Mouse (Mus musculus) forebrain, embryonic 13.5 days (tissue): ENCODE measurements at regions not wholly inside any gene's neighbourhood (a gene's known extent, or its start where the extent isn't known, plus 50 kb on each side); places are given as distances from the start of the nearest gene placed in this dataset.
"Not testable (repeated sequence)": the region's sequence is repeated elsewhere in the genome, so short reads cannot be mapped to it uniquely, and the experiment has no call there.

ENCODE experiments used
- ATAC-seq: fragments of 200-750 bp; cut with Nextera tagmentation; 2 replicates; pipeline ENCODE4 v1.8.0; 2017
- H3K27ac ChIP-seq: fragments of 300-500 bp; sonication (generic); 2 replicates; pipeline ENCODE4 v1.5.1; 2015; ENCODE audit warnings: inconsistent platforms, mild to moderate bottlenecking, moderate library complexity
- H3K27me3 ChIP-seq: fragments of 300-500 bp; sonication (generic); 2 replicates; pipeline ENCODE4 v1.6.1; 2015; ENCODE audit warnings: mild to moderate bottlenecking, inconsistent platforms
- H3K36me3 ChIP-seq: fragments of 300-500 bp; sonication (generic); 2 replicates; pipeline ENCODE4 v1.6.1; 2015; ENCODE audit warnings: mild to moderate bottlenecking, inconsistent platforms; ENCODE audit not compliant: poor library complexity, severe bottlenecking
- H3K4me1 ChIP-seq: fragments of 300-500 bp; sonication (generic); 2 replicates; pipeline ENCODE4 v1.6.1; 2015; ENCODE audit warnings: inconsistent platforms
- H3K4me2 ChIP-seq: fragments of 300-500 bp; sonication (generic); 2 replicates; pipeline ENCODE4 v1.6.1; 2015; ENCODE audit warnings: inconsistent platforms, mild to moderate bottlenecking, moderate library complexity
- H3K4me3 ChIP-seq: fragments of 300-500 bp; sonication (generic); 2 replicates; pipeline ENCODE4 v1.5.1; 2015; ENCODE audit warnings: mild to moderate bottlenecking, inconsistent platforms
- H3K9ac ChIP-seq: fragments of 300-500 bp; sonication (generic); 2 replicates; pipeline ENCODE4 v1.6.1; 2015; ENCODE audit warnings: mild to moderate bottlenecking, inconsistent platforms
- H3K9me3 ChIP-seq: fragments of 300-500 bp; sonication (generic); replicated peaks from 2 replicates; pipeline ENCODE4 v1.6.1; 2016; ENCODE audit warnings: inconsistent platforms
- WGBS: fragments of 180-500 bp; shearing (Covaris S2); methylation state at CpG from one replicate; pipeline ENCODE4 v1.1.7; 2015; 5-methylcytosine and 5-hydroxymethylcytosine counted together

DNA sequence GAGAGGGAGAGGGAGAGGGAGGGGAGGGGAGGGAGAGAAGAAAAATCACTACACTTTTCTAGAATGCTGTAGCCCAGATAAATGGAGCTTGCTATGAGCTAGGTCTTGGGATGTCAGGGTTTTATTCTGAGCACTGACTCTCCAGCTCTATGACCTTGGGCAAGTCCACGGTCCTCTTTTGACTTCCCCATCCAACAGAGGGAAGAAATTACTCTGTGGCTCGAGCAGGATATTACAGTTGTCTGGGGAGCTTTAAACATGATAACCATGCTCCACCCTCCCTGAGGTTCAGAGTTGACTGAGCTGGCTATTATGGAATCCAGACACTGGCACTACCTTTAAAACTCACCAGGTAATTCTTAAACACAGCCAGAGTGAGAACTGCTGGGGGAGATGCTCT lies 112.6 kb upstream of the Klf4 start:
- WGBS = 78% methylated on average over 2 of the region's 2 CpGs
- Histone ChIP-seq H3K4me3 (no peak overlapping the region), H3K36me3 (no peaks in the 10 kb centered on the region), H3K27ac (no peak overlapping the region), H3K4me1 (peaks cover 7% of the 10 kb centered on the region; the same call in 1 of the 2 replicates), H3K9ac (no peak overlapping the region), H3K9me3 (no peaks in the 10 kb centered on the region), H3K4me2 (no peak overlapping the region), H3K27me3 (no peaks in the 10 kb centered on the region)
- ATAC-seq = no peak

DNA sequence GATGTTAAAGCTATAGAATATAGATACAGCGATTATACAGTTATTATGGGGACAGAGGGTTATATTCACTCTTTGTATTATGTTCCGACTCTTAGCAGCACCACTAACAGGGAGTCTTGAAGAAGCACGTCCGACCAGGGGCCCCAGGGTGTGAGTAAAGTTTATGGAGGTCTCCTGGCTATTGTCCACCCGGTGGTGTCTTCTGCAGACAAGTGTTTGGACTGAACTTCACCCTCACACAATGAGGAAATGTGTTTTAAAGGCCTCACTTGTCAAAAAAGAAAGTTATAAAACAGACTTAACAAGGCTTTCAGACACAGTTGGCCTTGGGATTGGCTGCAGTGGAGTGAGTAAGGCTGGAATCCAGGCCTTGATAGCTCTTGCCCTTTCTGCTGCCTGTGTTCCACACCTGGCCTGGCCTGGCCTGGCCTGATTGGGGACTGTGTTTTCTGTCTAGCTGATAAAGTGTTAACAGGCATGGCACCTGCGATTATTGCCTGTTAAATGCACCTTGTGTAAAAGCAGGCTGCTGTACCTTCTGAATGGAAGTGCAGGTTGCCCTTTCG lies 102.8 kb upstream of the Klf4 start:
- Histone ChIP-seq H3K9ac (no peak overlapping the region), H3K4me1 (no peaks in the 10 kb centered on the region), H3K27ac (no peak overlapping the region), H3K4me3 (no peak overlapping the region), H3K36me3 (no peaks in the 10 kb centered on the region), H3K4me2 (no peak overlapping the region), H3K9me3 (no peaks in the 10 kb centered on the region), H3K27me3 (no peaks in the 10 kb centered on the region)
- ATAC-seq = no peak
- 84% methylated on average over 7 of the region's 7 CpGs for WGBS

- H3K4me1 ChIP-seq = no peaks in the 10 kb centered on the region
- no peak overlapping the region for H3K27ac ChIP-seq
- WGBS = 85% methylated on average over 1 of the region's 1 CpGs
- ATAC-seq = no peak
- H3K36me3 ChIP-seq = no peaks in the 10 kb centered on the region
- no peak overlapping the region for H3K4me2 ChIP-seq
- no peak overlapping the region for H3K9ac ChIP-seq
- H3K27me3 ChIP-seq = no peaks in the 10 kb centered on the region
- no peaks in the 10 kb centered on the region for H3K9me3 ChIP-seq
- H3K4me3 ChIP-seq = no peak overlapping the region
These were observed 98.9 kb upstream of the Klf4 start for GRCm38 (mm10) chr4:55631157-55631556.

GRCm38 (mm10) chr4:55630215-55630614 lies 97.9 kb upstream of the Klf4 start:
- 88% methylated on average over 4 of the region's 4 CpGs for WGBS
- not testable (repeated sequence) for H3K4me3 ChIP-seq, H3K9ac ChIP-seq, H3K27me3 ChIP-seq, H3K9me3 ChIP-seq, H3K4me1 ChIP-seq, ATAC-seq, H3K27ac ChIP-seq, H3K36me3 ChIP-seq, H3K4me2 ChIP-seq

- ATAC-seq = no peak
- Histone ChIP-seq H3K36me3 (no peaks in the 10 kb centered on the region), H3K27me3 (no peaks in the 10 kb centered on the region), H3K4me2 (no peak overlapping the region), H3K9me3 (no peaks in the 10 kb centered on the region), H3K4me1 (no peaks in the 10 kb centered on the region), H3K9ac (no peak overlapping the region), H3K27ac (no peak overlapping the region), H3K4me3 (no peak overlapping the region)
- 94% methylated on average over 9 of the region's 9 CpGs for WGBS
These were observed 92.5 kb upstream of the Klf4 start for GRCm38 (mm10) chr4:55624779-55625178.

DNA sequence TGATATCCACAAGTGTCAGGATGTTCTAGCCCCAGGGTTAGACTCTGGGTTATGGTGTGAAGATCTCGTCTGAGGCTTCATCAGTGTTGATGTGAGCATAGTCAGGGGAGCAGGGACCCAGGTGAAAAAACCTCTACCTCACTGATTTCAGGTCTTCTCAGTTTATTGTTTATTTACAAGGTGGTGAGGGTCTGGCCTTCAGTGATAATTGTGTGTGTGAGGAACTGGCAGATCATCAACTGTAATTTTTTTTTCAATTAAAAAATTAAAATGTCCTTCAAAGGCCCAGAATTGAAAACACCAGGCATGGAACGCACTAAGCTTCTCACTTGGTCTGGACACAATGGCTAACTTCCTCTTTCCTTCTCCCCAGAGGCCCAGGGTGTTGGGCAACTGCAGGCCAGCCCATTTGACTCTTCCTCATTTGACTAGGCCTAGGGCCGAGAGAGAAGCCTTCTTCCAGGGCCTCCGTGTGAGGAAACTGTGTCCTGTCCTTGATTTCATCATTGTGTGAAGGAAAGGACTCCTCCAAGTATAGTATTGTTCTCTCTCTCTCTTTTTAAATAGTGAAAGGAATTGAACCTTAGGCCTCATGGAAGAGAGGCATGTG lies 91.0 kb upstream of the Klf4 start:
- Histone ChIP-seq H3K27me3 (no peaks in the 10 kb centered on the region), H3K4me1 (no peaks in the 10 kb centered on the region), H3K9ac (no peak overlapping the region), H3K36me3 (no peaks in the 10 kb centered on the region), H3K4me3 (no peak overlapping the region), H3K9me3 (no peaks in the 10 kb centered on the region), H3K4me2 (no peak overlapping the region), H3K27ac (no peak overlapping the region)
- 82% methylated on average over 4 of the region's 4 CpGs for WGBS
- ATAC-seq = no peak

DNA sequence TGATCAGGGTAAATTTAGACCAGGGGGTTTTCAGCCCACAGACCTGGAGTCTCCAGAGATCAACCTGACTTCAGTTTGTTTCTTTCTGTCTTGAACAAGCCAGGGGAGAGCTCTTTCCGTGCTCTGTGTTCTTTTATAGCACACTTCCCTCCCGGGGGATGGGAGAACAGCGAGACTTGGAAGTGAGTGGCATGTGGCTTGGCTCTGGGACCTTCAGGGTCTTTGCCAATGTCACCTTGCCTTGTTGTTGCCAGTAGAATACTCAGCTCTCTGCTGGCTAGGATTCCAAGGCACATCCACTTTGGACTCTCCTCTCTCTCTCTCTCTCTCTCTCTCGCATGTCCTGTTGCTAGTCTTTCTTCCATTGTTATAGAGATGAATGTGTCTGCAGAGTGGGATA lies 90.4 kb upstream of the Klf4 start:
- Histone ChIP-seq H3K9me3 (no peaks in the 10 kb centered on the region), H3K4me2 (no peak overlapping the region), H3K27me3 (no peaks in the 10 kb centered on the region), H3K36me3 (no peaks in the 10 kb centered on the region), H3K9ac (no peak overlapping the region), H3K27ac (no peak overlapping the region), H3K4me3 (no peak overlapping the region), H3K4me1 (no peaks in the 10 kb centered on the region)
- WGBS = 96% methylated on average over 4 of the region's 4 CpGs
- ATAC-seq = no peak

DNA sequence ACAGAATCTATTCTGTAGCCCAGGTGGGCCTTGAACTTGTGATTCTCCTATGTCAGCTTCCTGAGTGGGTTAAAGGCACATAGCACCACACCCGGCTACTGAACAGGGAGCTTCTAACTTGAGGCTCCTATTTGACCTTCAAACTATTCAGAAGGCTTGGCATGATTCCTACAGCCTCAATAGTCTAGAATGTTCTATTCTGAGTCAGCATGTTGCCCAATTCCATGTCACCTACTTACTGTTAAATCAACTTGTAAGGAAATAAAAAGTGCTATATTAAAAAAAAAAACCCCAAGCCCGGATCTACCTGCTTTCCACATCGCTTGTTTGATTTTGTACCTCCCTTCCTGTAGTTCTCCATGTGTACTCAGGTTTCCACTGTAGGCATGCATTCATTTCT lies 87.6 kb upstream of the Klf4 start:
- H3K4me1 ChIP-seq = no peaks in the 10 kb centered on the region
- no peak overlapping the region for H3K27ac ChIP-seq
- no peaks in the 10 kb centered on the region for H3K36me3 ChIP-seq
- H3K4me2 ChIP-seq = no peak overlapping the region
- 89% methylated on average over 3 of the region's 3 CpGs for WGBS
- no peak for ATAC-seq
- no peak overlapping the region for H3K4me3 ChIP-seq
- no peaks in the 10 kb centered on the region for H3K9me3 ChIP-seq
- H3K27me3 ChIP-seq = no peaks in the 10 kb centered on the region
- H3K9ac ChIP-seq = no peak overlapping the region

DNA sequence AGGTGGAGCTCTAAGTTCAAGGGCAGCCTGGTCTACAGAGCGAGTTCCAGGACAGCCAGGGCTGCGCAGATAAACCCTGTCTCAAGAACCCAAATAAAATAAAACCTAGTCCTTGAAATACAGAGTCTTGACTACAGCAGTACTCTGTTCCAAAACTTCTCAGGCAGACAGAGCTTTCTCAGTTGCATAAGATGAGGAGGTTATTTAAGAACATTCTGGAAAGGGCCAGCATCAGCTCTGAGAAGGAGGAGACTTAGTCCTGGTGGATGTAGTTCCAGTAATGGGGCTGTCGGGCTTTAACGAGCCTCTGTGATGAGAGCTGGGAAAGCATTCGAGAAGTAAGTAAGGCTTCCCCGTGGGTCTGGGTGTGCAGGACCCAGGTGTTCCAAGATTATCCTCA lies 83.5 kb upstream of the Klf4 start:
- WGBS = 72% methylated on average over 6 of the region's 6 CpGs
- Histone ChIP-seq H3K36me3 (no peaks in the 10 kb centered on the region), H3K27me3 (no peaks in the 10 kb centered on the region), H3K27ac (no peak overlapping the region), H3K4me3 (no peak overlapping the region), H3K9ac (no peak overlapping the region), H3K4me1 (no peaks in the 10 kb centered on the region), H3K9me3 (no peaks in the 10 kb centered on the region), H3K4me2 (no peak overlapping the region)
- no peak for ATAC-seq

DNA sequence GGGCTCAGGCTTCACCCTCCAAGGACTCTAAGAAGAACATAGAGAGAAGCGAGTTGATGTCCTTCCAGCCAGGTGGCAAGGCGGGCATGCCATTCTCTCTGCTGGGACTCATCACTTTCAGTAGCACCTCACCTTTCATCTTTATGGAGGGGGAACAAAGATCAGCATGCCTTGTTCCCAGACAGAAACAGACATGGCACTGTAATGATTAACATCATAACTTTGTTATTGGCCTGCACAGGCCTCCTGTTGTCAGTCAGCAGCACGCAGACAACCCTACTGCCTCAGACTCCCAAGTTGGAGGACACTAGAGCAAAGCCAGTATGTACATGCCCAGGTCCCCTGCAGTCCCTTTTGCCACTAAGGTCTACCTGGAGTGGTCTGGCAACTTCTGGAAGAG lies 81.3 kb upstream of the Klf4 start:
- Histone ChIP-seq H3K36me3 (no peaks in the 10 kb centered on the region), H3K27me3 (no peaks in the 10 kb centered on the region), H3K9ac (no peak overlapping the region), H3K4me2 (no peak overlapping the region), H3K9me3 (no peaks in the 10 kb centered on the region), H3K4me1 (no peaks in the 10 kb centered on the region), H3K4me3 (no peak overlapping the region), H3K27ac (no peak overlapping the region)
- ATAC-seq = no peak
- 95% methylated on average over 3 of the region's 3 CpGs for WGBS

DNA sequence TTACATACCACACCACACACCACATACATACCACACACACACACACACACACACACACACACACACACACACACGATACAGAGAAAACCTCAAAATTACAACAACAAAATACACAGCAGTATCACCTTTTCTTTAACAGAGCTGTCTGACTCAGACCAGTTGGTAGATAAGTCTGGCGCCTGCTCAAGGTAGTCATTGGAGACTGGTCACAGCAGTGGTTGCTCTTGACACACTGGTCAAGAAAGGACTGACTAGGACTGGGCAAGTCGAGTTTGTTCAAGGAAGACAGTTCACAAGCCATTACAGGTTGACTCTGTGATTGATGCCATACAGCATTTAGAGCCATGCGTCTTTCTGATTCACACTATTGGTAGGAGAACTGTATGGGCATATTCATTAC lies 78.7 kb upstream of the Klf4 start:
- Histone ChIP-seq H3K27me3 (no peaks in the 10 kb centered on the region), H3K4me1 (no peaks in the 10 kb centered on the region), H3K4me2 (no peak overlapping the region), H3K36me3 (no peaks in the 10 kb centered on the region), H3K27ac (no peak overlapping the region), H3K9ac (no peak overlapping the region), H3K9me3 (no peaks in the 10 kb centered on the region), H3K4me3 (no peak overlapping the region)
- WGBS = 90% methylated on average over 4 of the region's 4 CpGs
- no peak for ATAC-seq

- no peak overlapping the region for H3K27ac ChIP-seq
- H3K4me1 ChIP-seq = peaks cover 2% of the 10 kb centered on the region; the same call in 1 of the 2 replicates
- H3K4me2 ChIP-seq = no peak overlapping the region
- no peak for ATAC-seq
- no peaks in the 10 kb centered on the region for H3K36me3 ChIP-seq
- no peak overlapping the region for H3K9ac ChIP-seq
- H3K27me3 ChIP-seq = no peaks in the 10 kb centered on the region
- H3K4me3 ChIP-seq = no peak overlapping the region
- H3K9me3 ChIP-seq = no peaks in the 10 kb centered on the region
- WGBS = 92% methylated on average over 5 of the region's 5 CpGs
These were observed 76.9 kb upstream of the Klf4 start for GRCm38 (mm10) chr4:55609214-55609613.

- Histone ChIP-seq H3K4me1 (peaks cover 7% of the 10 kb centered on the region), H3K9ac (no peak overlapping the region), H3K4me3 (no peak overlapping the region), H3K27me3 (no peaks in the 10 kb centered on the region), H3K36me3 (no peaks in the 10 kb centered on the region), H3K4me2 (no peak overlapping the region), H3K9me3 (no peaks in the 10 kb centered on the region), H3K27ac (no peak overlapping the region)
- WGBS = 91% methylated on average over 9 of the region's 9 CpGs
- ATAC-seq = no peak
These were observed 73.3 kb upstream of the Klf4 start for GRCm38 (mm10) chr4:55605541-55605940.
